Mouse (Mus musculus) layer of hippocampus, adult 2 months (tissue): ENCODE results near the gene Il10rb. TPM values are rescaled to one million over a fixed set of nuclear protein-coding genes. Genes with fewer than 3 reads are reported as not detected.
A peak's percentile ranks its signal among the peaks of the same experiment; 100 is the strongest.

Source experiments
- DNase-seq, 2 experiments: peaks; one replicate each; pipeline ENCODE4 v3.0.0; 2022; ENCODE audit warnings: low spot score in 2 of 2
- H3K27ac ChIP-seq: fragments of 200-600 bp; 2 replicates; pipeline ENCODE4 v1.8.1; 2022
- H3K4me3 ChIP-seq: fragments of 200-600 bp; 2 replicates; pipeline ENCODE4 v1.8.1; 2022; ENCODE audit warnings: mild to moderate bottlenecking
- CTCF ChIP-seq: fragments of 200-600 bp; conservative IDR thresholded peaks from 2 replicates; pipeline ENCODE4 v1.8.1; 2022; ENCODE audit warnings: antibody characterized with exemption, mild to moderate bottlenecking, moderate library complexity
- total RNA-seq, 2 experiments: library from RNA; stranded (reverse); gene quantifications; 2 replicates each; pipeline ENCODE4 v1.2.3; 2021

The Il10rb gene
- total RNA-seq, 2 experiments from 2014 or later = 8.6 to 9.0 TPM

DNA sequence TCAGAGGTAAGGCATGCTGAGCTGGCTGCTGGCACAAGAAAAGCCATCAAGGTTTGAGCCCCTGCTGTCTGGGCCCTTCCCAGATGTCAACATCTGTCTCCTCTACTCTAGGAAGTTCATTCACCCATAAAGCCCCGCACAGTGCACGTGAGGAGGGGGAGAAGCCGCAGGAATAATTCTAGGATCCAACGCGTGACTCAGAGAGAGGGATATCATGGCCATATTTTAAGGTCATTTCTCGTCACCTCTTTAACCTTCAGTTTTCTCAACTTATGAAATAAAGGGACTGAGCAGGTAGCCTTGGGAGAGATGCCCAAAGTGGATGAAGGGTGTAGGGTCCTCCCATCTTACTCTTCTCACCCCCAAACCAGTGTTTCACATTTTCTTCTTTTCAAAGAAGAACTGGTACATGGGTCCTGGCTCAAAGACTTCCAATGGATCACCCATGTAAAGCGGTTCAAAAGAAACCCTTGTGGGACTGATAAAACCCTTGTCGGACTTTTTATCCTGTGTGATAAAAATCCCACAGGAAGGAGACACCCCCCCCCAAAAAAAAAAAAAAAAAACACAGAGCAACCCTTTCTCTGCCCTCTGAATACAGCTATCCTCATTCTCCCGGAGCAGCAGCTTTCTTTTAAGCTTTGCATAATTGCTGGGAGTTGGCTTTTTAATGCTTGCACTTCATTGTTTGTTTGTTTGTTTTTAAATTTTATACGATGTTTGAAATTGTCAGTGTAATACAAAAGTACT, 961 bp upstream of the Il10rb start:
- DNase-seq = no peak
- H3K27ac ChIP-seq = peak overlapping the region; percentile 91
- no peak for TF ChIP-seq CTCF
- H3K4me3 ChIP-seq = no peak overlapping the region

DNA sequence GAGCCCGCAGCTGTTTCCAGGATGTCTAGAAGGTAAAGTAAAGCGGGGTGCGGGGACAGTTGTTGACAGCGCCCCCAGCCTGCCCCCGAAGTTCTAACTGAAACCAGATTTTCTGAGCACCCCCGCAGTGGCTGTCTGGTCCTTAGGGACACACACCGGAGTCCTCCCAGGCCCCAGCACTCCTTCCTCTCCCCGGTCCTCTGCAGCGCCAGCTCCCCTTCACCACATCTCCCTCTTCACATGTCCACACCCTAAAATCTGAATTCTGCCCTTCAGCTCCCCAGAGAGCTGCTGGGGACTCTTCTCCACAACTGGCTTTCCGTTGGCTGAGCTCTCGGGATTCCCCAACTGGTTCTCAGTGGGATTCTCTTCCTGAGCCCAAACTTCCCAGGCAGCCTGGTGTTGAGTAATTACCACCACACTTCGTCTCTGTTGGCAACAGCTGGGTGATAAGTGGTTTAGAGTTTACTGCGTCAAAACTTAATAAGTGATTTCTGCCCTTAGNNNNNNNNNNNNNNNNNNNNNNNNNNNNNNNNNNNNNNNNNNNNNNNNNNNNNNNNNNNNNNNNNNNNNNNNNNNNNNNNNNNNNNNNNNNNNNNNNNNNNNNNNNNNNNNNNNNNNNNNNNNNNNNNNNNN, 739 bp downstream of the Il10rb start:
- H3K27ac ChIP-seq = peak overlapping the region; percentile 91
- H3K4me3 ChIP-seq = peak overlapping the region; percentile 74
- DNase-seq = no peak
- peak; percentile 22 for TF ChIP-seq CTCF

DNA sequence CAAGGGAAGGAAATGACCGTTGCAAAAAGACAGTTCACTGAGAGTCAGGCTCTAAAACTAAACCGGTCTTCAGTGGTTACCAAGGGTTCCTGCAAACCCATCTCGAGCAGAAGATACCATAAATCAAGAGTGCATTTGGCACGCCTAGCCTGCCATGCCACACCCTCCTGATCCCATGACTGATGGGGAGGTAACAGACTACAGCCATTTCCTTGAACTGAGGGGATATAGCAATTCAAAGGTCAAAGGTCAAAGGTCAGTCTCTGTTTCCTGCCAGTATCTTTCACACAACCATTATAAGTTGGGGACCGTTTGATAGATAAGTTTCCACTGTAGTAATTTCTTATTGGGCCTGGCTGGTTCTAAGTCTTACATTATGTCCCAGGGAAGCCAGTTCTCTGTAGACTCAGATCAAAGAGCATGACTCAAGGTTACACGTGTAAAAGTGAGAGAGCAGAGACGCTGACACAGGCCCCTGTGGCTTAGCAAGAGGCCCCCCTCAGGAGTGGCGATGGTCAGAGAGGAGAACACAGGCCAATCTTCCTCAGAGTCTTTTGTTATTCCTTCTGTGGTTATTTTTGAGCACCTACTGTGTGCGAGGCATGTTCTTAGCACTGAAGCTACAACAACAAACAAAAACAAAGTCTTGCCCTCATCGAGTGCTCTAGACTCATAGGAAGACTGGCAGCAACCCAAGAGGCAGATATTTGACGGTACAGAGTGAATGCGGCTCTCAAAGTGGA, 7.3 kb downstream of the Il10rb start:
- DNase-seq = no peak
- Histone ChIP-seq H3K27ac (no peak overlapping the region), H3K4me3 (no peak overlapping the region)
- TF ChIP-seq CTCF = no peak

DNA sequence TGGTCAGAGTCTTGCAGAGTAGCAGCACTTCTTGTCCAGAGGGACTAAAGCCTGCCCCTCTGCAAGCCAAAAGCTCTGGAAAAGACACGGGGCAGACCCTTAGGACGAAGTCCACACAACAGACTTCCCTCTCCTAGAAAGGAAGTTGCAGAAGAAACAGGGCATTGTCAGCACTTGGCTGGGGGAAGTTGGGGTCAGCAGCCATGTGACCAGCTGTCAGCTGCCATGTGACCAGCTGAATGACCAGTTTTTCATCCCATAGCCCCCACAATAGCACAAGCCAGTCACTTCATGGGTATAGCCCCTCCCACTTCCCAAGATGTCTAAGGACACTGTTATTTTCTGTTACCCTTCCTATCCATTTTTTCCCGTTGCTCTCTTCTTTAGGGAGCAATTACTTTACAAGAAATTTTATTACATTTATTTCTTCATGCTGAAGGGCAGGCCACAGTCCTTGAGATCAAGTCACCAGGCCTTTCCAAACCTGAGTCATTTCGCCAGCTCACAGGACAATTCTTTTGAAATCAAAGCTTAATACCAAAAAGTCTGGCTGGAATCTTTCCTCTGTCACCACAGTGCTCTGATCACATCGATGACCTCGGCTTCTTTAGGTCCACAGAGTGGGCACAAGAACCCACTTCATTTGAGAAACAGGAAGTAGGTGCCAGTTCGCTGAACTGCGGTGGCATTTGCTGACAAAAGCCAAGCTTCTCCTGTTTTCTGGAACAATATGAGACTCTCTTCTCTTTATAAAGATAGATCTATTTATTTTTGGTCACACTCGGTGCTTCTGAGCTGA, 9.6 kb downstream of the Il10rb start:
- Histone ChIP-seq H3K4me3 (no peak overlapping the region), H3K27ac (no peak overlapping the region)
- DNase-seq = no peak
- no peak for TF ChIP-seq CTCF

DNA sequence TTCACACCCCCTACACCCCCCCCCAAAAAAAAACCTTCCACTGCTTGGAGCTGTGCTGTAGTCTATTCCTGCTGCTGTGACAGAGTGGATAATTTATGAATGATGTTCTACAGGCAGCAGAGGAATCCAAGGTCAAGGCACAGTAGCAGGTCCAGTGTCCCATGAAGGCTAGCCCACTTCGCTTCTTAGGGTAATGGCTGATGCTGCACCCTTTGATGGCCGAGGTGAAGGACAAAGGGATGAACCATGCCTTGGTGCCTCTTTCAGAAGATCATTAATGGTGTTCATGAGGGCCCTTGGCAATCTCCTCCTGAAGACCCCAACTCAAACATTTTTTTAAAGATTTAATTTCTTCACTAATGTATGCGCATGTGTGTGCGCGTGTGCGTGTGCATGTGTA, 10.4 kb downstream of the Il10rb start:
- no peak overlapping the region for H3K4me3 ChIP-seq
- DNase-seq = no peak
- H3K27ac ChIP-seq = no peak overlapping the region
- no peak for TF ChIP-seq CTCF

DNA sequence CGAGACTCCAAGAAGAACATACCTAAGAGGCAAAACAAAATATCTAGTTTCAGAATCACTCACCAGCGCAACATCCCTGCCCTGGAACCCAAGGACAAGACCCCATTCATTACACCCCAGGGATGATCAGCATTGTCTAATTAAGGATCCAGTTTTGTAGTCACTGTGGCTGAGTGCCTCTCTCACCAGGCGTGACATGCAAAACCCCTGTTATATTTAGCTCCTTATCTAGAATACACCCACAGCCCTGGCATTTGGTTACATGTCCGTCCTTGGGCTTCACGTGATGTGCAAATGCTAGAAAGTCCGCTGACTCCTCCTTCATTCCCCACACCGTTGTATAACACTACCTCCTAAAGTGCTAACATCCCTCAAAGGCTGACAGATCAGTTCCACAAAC, 11.0 kb downstream of the Il10rb start:
- no peak for TF ChIP-seq CTCF
- Histone ChIP-seq H3K4me3 (no peak overlapping the region), H3K27ac (no peak overlapping the region)
- no peak for DNase-seq

DNA sequence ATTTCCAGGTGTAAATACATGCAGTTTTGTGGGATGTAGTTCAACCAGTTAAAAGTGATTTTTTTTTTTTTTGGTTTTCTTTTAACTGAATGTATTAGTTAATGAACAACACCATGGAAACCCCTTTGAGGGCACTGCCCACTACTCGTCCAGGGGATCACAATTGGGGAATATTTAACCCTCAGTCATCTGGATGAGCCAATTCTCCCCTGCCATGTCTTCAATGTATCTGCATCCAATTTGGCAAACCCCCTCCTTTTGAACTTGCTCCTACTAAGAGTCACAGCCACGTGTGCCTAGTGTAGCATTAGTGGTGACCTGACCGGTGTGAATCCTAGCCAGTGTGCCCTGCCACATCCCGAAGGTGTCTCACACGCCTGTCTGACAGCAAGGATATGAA, 12.6 kb downstream of the Il10rb start:
- Histone ChIP-seq H3K27ac (no peak overlapping the region), H3K4me3 (no peak overlapping the region)
- DNase-seq = no peak
- no peak for TF ChIP-seq CTCF

DNA sequence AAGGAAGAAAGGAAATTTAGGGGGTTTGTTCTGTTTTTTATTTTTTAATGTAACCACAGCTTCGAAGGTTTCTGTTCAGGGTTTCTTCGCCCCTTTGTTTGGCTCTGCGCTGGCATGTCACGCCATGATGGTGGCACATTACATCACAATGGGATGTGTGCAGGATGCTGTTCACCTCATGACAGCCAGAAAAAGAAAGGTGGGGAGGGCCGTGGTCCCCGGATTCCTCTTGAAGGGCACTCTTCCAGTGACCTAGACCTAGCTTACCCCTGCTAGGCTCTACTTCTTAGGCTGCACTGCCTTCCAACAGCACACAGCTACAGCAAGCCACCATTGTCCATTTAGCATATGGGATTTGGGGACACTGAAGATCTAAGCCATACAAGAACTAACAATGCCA, 19.9 kb downstream of the Il10rb start:
- Histone ChIP-seq H3K4me3 (no peak overlapping the region), H3K27ac (no peak overlapping the region)
- DNase-seq = no peak
- TF ChIP-seq CTCF = no peak

DNA sequence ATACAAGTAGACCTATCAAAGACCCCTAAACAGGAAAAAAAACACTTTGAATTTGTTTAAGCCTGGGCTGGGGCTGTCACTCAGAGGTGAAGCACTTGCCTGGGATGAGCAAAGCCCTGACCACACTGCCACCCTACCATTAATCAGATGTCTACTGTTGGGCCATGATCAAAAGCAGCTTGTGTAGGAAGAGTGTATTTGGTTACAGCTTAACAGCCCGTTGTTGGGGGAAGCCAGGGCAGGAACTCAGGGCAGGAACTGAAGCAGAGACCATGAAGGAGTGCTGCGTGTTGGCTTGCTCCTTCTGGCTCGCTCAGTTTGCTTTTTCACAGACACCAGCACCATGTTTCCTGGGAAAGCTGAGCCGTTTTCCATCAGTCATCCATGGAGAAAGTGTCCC, 20.6 kb downstream of the Il10rb start:
- H3K4me3 ChIP-seq = no peak overlapping the region
- no peak for DNase-seq
- no peak for TF ChIP-seq CTCF

DNA sequence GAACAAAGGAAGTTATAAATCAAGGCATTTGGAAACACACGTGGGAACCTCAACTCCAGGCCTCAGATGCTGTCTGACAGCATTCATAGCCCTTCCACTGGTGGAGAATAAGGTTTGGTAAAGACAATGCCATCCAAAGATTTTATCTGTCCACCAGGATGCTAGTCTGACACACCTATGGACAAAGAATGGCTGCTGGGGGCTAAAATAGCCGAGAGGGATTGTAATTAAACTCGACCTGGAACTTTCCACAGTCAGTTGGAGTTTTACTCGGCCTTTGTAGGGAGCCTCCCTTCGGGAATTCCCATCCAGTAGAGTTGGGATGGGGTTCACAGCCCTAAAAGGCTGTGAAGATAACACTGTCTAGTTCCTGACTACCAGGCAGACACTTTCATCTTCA, 21.5 kb downstream of the Il10rb start:
- H3K4me3 ChIP-seq = no peak overlapping the region
- TF ChIP-seq CTCF = no peak
- no peak overlapping the region for H3K27ac ChIP-seq
- no peak for DNase-seq

More for the DNA sequence above, 20.6 kb downstream of the Il10rb start:
- no peak overlapping the region for H3K27ac ChIP-seq

DNA sequence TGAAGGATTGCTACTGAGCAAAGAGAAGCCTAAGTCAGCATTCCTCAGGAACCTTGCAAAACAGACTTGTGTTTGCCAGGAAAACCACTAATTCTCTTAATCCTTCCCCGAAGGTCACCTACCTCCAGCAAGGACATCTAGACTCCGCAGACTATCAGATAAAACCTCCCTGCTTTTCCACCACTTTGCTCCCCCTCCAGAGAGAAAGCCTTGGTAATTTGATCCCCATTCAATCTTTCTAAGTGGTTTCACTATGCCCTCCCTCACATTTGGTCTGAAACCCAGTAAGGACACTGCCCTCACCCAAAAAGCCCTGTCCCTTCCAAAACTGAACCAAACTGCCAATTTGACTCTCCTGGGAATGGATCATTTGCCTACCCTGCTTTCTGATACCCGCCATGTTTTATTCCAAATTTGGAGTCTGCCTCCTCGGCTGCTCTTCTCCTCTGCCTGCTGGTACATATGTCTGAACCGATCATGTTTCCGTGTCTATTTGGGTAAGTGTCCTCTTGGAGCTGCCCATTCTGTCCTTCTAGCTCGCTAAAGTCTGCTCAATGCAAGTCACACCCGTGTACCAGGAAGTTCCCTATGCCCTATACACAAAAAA, 22.4 kb downstream of the Il10rb start:
- no peak overlapping the region for H3K4me3 ChIP-seq
- DNase-seq = no peak
- TF ChIP-seq CTCF = no peak
- no peak overlapping the region for H3K27ac ChIP-seq

DNA sequence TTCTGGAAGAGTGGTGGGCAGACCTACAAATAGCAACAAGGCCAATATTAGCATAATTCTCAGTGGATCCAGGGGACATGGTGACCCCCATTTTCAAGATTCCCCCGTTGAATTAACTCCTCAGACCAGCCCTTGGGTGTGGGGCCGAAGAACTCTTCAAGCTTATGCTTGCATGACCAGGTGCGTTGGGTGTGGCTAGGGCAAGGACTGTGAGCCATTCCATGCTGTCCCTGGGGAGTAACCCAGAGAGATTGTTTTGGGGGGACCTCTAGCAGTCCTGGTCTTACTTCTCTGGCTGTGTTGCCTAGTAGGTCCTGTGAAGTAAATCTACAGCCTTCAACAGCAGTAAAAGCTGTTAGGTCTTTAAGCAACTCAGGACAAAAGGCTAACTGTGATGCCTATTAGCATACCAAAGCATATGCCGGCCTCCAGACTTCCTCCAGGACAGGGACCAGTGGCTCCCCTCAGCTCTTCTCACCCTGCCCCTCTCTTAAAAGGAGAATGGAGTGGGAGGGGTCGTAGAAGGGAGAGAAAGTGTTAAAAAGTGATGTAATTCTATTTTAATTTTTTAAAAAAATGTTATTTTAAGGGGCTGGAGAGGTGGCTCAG, 26.9 kb downstream of the Il10rb start:
- no peak for TF ChIP-seq CTCF
- no peak overlapping the region for H3K4me3 ChIP-seq
- no peak for DNase-seq
- no peak overlapping the region for H3K27ac ChIP-seq
